Mouse (Mus musculus): ENCODE measurements around the gene Mrps35. TPM values are rescaled to one million over a fixed set of nuclear protein-coding genes. Genes with fewer than 3 reads are reported as not detected.

Gene Mrps35
- polyA plus RNA-seq, 1 experiment from 2014 or later = 155 TPM

DNA sequence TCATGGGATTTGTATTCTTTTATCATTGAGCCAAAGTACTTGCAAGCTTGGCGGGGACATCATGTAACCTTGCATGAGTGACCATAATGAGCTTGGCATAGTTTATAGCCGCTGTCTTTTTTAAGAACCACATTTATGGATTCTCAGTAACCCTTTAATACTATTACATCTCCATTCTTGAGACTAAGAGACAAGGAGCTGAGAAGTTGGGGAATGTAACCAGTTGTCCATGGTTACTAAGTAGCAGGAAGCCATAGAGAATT is 19.5 kb upstream of the Mrps35 start:
- ATAC-seq (replicated peaks; ENCODE audit: extremely low read depth, insufficient read depth, low FRiP score) = no peak
- Histone ChIP-seq H3K27ac (ENCODE audit: low read length) (no peak overlapping the region), H3K9me3 (replicated peaks; ENCODE audit: control insufficient read depth, low read length) (no peaks in the 10 kb centered on the region), H3K4me3 (ENCODE audit: low read length) (no peak overlapping the region), H3K4me1 (ENCODE audit: control insufficient read depth, insufficient read depth, low read length) (peaks cover 7% of the 10 kb centered on the region), H3K36me3 (ENCODE audit: control insufficient read depth, insufficient read depth) (peaks cover 49% of the 10 kb centered on the region), H3K9ac (ENCODE audit: low read length) (no peak overlapping the region), H3K4me2 (ENCODE audit: low read depth, low read length) (no peak overlapping the region), H3K27me3 (ENCODE audit: control insufficient read depth, insufficient read depth, low read length) (no peaks in the 10 kb centered on the region)
- WGBS = 82% methylated on average over 2 of the region's 2 CpGs

DNA sequence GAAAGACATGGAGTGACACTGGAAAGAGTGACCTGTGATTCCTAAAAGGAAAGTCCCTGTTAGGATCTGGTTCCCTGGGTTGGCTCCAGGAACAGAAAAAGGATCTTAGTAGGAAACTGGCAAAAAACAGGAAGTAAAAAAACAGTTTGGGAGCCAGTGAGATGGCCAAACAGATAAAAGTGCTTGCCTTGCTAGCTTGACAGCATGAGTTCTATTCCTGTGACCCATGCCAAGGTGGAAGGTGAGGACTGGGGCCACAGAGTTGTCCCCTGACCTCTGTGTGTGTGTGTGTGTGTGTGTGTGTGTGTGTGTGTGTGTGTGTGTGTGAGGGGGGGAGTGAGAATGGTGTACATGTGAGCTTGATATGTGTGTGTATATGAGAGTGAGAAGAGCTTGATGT is 19.0 kb upstream of the Mrps35 start:
- no peak overlapping the region for H3K9ac ChIP-seq (ENCODE audit: low read length)
- no peak overlapping the region for H3K4me3 ChIP-seq (ENCODE audit: low read length)
- H3K27ac ChIP-seq (ENCODE audit: low read length) = no peak overlapping the region
- no peak overlapping the region for H3K4me2 ChIP-seq (ENCODE audit: low read depth, low read length)
- no peaks in the 10 kb centered on the region for H3K27me3 ChIP-seq (ENCODE audit: control insufficient read depth, insufficient read depth, low read length)
- no peaks in the 10 kb centered on the region for H3K9me3 ChIP-seq (replicated peaks; ENCODE audit: control insufficient read depth, low read length)
- no peak for ATAC-seq (replicated peaks; ENCODE audit: extremely low read depth, insufficient read depth, low FRiP score)
- peaks cover 47% of the 10 kb centered on the region for H3K36me3 ChIP-seq (ENCODE audit: control insufficient read depth, insufficient read depth)
- peaks cover 7% of the 10 kb centered on the region for H3K4me1 ChIP-seq (ENCODE audit: control insufficient read depth, insufficient read depth, low read length)

DNA sequence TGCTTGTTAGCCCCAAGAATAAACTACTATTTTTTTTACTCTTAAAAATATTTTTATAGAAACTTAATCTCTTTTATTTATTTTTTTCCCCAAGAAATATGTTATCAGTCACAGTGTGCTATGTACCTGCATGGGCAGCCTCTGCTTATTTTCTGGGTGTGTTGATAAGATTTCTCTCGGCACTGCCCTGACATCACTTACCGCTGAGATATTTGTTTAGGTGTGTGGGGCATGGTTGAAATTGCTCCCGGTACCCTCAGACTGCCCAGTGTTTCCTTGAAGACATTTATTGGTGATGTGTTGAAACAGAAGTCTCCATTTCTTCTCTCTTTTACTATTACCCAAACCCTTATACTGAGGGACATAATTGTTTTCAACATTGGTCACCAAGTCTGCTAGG is 17.8 kb upstream of the Mrps35 start:
- H3K27me3 ChIP-seq (ENCODE audit: control insufficient read depth, insufficient read depth, low read length) = no peaks in the 10 kb centered on the region
- 75% methylated on average over 3 of the region's 3 CpGs for WGBS
- H3K9me3 ChIP-seq (replicated peaks; ENCODE audit: control insufficient read depth, low read length) = no peaks in the 10 kb centered on the region
- no peak overlapping the region for H3K4me2 ChIP-seq (ENCODE audit: low read depth, low read length)
- no peak overlapping the region for H3K9ac ChIP-seq (ENCODE audit: low read length)
- H3K4me1 ChIP-seq (ENCODE audit: control insufficient read depth, insufficient read depth, low read length) = peaks cover 10% of the 10 kb centered on the region
- ATAC-seq (replicated peaks; ENCODE audit: extremely low read depth, insufficient read depth, low FRiP score) = no peak
- no peak overlapping the region for H3K27ac ChIP-seq (ENCODE audit: low read length)
- no peak overlapping the region for H3K4me3 ChIP-seq (ENCODE audit: low read length)
- peaks cover 41% of the 10 kb centered on the region for H3K36me3 ChIP-seq (ENCODE audit: control insufficient read depth, insufficient read depth)

DNA sequence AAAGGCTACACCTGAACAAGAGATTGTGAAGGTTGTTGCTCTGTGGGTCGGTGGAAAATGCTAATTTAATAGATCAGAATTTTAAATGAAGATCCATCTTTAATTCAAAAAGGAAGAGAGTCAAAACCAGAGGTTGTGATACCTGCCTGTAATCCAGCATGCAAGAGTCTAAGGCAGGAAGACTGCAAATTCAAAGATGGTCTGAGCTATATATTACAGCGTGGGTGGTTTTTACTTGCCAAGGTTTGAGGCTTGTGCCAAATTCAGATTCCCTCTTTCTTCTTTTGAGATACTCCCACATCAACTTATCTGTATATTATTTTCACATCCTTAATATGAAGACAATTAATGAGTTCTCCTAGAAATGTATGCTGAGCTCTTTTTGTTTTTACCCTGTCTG is 14.2 kb upstream of the Mrps35 start:
- 84% methylated on average over 2 of the region's 2 CpGs for WGBS
- Histone ChIP-seq H3K27ac (ENCODE audit: low read length) (no peak overlapping the region), H3K36me3 (ENCODE audit: control insufficient read depth, insufficient read depth) (peaks cover 35% of the 10 kb centered on the region), H3K4me1 (ENCODE audit: control insufficient read depth, insufficient read depth, low read length) (peaks cover 5% of the 10 kb centered on the region; the same call in 1 of the 2 replicates), H3K27me3 (ENCODE audit: control insufficient read depth, insufficient read depth, low read length) (no peaks in the 10 kb centered on the region), H3K4me2 (ENCODE audit: low read depth, low read length) (no peak overlapping the region), H3K4me3 (ENCODE audit: low read length) (no peak overlapping the region), H3K9me3 (replicated peaks; ENCODE audit: control insufficient read depth, low read length) (no peaks in the 10 kb centered on the region), H3K9ac (ENCODE audit: low read length) (no peak overlapping the region)
- no peak for ATAC-seq (replicated peaks; ENCODE audit: extremely low read depth, insufficient read depth, low FRiP score)

DNA sequence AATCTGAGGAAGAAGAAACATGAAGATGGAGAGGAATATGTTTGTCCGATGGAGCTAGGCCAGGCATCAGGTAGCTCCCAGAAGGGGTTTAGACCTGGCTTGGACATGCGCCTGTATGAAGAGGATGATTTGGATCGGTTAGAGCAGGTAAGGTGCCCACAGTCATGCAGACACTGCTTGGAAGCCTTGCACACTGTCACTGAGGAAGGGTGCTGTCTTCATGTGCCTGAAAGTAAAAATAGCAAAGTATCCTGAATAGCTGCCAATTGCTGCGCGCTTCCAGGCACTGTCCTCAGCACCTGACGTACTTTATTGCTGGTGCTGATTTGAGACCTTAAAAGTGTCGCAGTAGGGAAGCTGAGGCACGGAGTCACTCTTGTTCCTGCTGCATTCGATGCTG is 13.0 kb upstream of the Mrps35 start:
- Histone ChIP-seq H3K4me2 (ENCODE audit: low read depth, low read length) (no peak overlapping the region), H3K4me1 (ENCODE audit: control insufficient read depth, insufficient read depth, low read length) (peaks cover 5% of the 10 kb centered on the region; the same call in 1 of the 2 replicates), H3K9me3 (replicated peaks; ENCODE audit: control insufficient read depth, low read length) (no peaks in the 10 kb centered on the region), H3K27me3 (ENCODE audit: control insufficient read depth, insufficient read depth, low read length) (no peaks in the 10 kb centered on the region), H3K9ac (ENCODE audit: low read length) (no peak overlapping the region), H3K36me3 (ENCODE audit: control insufficient read depth, insufficient read depth) (peaks cover 34% of the 10 kb centered on the region), H3K27ac (ENCODE audit: low read length) (no peak overlapping the region), H3K4me3 (ENCODE audit: low read length) (no peak overlapping the region)
- 60% methylated on average over 9 of the region's 9 CpGs for WGBS
- ATAC-seq (replicated peaks; ENCODE audit: extremely low read depth, insufficient read depth, low FRiP score) = no peak

DNA sequence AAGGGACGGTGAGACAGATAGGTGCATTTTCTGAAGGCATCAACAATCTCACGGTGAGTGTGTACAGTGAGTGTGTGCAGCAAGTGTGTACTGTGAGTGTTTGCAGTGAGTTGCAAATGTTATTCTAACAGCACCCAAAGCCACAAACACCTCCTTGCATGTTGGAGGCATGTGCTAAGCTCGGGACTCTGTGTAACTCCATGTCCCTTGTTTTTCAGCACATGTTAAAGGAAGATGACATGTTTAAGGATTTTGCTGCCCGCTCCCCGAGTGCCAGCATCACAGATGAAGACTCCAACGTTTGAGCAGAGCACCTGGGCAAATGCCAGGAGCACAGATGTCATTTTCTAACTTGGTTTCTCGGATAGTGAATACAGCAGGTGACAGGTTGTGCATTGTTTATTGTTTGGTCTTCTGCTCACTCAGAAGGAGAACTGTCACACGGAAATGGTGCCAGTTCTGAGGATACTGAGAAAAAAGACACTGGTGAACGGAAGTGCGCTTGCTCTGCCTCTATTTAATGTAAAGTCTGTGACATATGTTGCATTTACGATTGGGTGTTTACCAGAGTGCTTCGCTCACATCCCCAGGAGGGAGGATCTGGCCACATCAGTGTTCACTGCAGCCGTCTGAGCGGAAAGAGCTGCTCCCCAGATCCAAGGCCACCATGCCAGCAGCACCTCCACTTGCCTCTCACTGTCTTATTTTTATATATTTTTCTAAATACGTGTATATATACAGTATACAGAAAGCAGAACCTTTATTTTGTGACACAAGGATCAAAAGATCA is 12.3 kb upstream of the Mrps35 start:
- no peak overlapping the region for H3K4me2 ChIP-seq (ENCODE audit: low read depth, low read length)
- no peak overlapping the region for H3K4me3 ChIP-seq (ENCODE audit: low read length)
- H3K4me1 ChIP-seq (ENCODE audit: control insufficient read depth, insufficient read depth, low read length) = peaks cover 5% of the 10 kb centered on the region; the same call in 1 of the 2 replicates
- 87% methylated on average over 15 of the region's 15 CpGs for WGBS
- H3K27me3 ChIP-seq (ENCODE audit: control insufficient read depth, insufficient read depth, low read length) = no peaks in the 10 kb centered on the region
- H3K36me3 ChIP-seq (ENCODE audit: control insufficient read depth, insufficient read depth) = peaks cover 34% of the 10 kb centered on the region
- no peak overlapping the region for H3K9ac ChIP-seq (ENCODE audit: low read length)
- no peaks in the 10 kb centered on the region for H3K9me3 ChIP-seq (replicated peaks; ENCODE audit: control insufficient read depth, low read length)
- H3K27ac ChIP-seq (ENCODE audit: low read length) = no peak overlapping the region
- no peak for ATAC-seq (replicated peaks; ENCODE audit: extremely low read depth, insufficient read depth, low FRiP score)

DNA sequence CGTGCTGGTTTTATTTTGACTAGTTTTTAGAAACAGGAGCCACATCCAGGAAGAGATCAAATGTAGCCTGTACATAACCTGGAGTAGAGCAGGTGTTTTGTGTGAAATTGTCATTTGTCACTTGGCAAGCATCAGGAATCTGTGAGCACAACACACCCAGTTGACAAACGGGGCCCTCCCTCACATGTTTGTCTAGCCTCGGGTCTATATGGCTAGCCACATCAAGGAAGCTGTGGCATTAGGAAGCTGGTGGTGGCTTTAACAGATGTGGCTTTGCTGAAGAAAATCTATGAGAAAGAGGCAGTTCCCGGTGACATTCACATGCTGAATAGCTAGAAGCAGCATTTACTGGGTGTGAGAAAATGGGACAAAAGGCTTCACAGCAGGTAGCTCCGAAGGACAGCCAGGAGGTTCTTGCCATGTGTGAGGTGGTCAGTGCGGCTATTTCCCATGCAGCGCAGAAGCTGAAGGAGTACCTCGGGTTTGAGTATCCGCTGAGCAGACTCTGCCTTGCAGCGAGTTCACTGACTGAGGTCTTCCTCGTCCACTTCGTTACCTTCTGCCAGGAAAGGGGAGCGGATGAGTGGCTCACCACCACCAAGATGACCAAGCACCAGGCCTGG is 10.2 kb upstream of the Mrps35 start, which contains the start of gene Rep15:
Gene Rep15 (plus strand): TSS at position 282 of the 623 bp plus-strand sequence.
- Histone ChIP-seq H3K4me2 (ENCODE audit: low read depth, low read length) (no peak within 1 kb of the TSS), H3K9me3 (replicated peaks; ENCODE audit: control insufficient read depth, low read length) (no peaks in the 10 kb centered on the region), H3K27ac (ENCODE audit: low read length) (no peak within 1 kb of the TSS), H3K27me3 (ENCODE audit: control insufficient read depth, insufficient read depth, low read length) (no peaks in the 10 kb centered on the region), H3K36me3 (ENCODE audit: control insufficient read depth, insufficient read depth) (peaks cover 16% of the 10 kb centered on the region), H3K9ac (ENCODE audit: low read length) (no peak within 1 kb of the TSS), H3K4me1 (ENCODE audit: control insufficient read depth, insufficient read depth, low read length) (peaks cover 5% of the 10 kb centered on the region; the same call in 1 of the 2 replicates), H3K4me3 (ENCODE audit: low read length) (no peak within 1 kb of the TSS)
- 57% methylated on average over 13 of the region's 13 CpGs for WGBS
- ATAC-seq (replicated peaks; ENCODE audit: extremely low read depth, insufficient read depth, low FRiP score) = no peak

DNA sequence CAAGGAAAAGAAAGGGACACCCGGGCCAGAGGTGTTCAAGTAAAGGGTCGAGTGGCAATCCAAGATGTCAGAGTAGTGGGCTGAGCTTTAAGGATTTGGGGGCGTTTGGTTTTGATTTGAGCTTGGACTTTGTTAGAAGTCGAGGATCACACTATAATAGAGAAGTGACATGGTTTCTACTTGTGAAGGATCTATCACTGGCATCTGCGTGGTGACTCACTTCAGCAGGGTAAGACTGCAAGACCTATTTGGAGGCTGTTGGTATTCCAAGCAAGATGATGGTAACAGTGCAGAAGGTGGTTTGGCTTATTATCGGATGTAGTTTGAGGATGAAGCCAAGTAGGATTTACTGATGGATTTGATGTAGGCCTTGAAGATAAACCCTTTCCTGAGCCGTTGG is 1.1 kb downstream of the Mrps35 start:
- WGBS = 40% methylated on average over 7 of the region's 7 CpGs
- Histone ChIP-seq H3K4me1 (ENCODE audit: control insufficient read depth, insufficient read depth, low read length) (peaks cover 15% of the 10 kb centered on the region), H3K27ac (ENCODE audit: low read length) (no peak overlapping the region; the same call in 1 of the 2 replicates), H3K4me3 (ENCODE audit: low read length) (peak overlapping the region; percentile 90), H3K9ac (ENCODE audit: low read length) (peak overlapping the region; percentile 97), H3K27me3 (ENCODE audit: control insufficient read depth, insufficient read depth, low read length) (no peaks in the 10 kb centered on the region), H3K4me2 (ENCODE audit: low read depth, low read length) (peak overlapping the region; percentile 86), H3K9me3 (replicated peaks; ENCODE audit: control insufficient read depth, low read length) (peaks cover 2% of the 10 kb centered on the region; the same call in 1 of the 2 replicates), H3K36me3 (ENCODE audit: control insufficient read depth, insufficient read depth) (peaks cover 22% of the 10 kb centered on the region)
- ATAC-seq (replicated peaks; ENCODE audit: extremely low read depth, insufficient read depth, low FRiP score) = no peak

DNA sequence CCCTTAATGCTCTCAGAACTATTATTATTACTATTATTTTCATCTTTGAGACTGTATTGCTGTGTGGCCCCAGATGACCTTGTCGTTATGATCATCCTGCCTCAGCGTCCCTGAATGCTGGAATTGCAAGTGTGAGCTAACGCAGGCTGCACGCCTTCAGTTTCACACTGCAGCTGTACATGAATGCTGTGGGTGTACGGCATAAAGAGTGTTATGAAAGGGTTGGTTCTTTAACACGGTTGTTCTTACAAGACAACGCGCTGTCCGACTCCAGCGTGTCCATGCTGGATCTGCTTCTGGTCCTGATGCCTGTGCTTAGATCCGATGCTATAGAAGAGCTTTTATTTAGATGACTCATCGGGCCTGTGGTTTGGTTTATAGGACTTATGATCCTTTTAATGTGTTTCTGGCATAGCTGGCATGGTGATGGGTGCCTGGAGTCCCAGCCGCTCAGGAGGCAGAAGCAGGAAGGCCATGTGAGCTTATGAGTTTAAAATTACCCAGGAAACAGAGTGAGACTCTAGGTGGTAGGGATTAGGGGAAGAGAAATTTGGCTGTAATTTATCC is 6.8 kb downstream of the Mrps35 start:
- Histone ChIP-seq H3K9ac (ENCODE audit: low read length) (no peak overlapping the region), H3K36me3 (ENCODE audit: control insufficient read depth, insufficient read depth) (peaks cover 48% of the 10 kb centered on the region), H3K4me2 (ENCODE audit: low read depth, low read length) (no peak overlapping the region), H3K27me3 (ENCODE audit: control insufficient read depth, insufficient read depth, low read length) (no peaks in the 10 kb centered on the region), H3K4me1 (ENCODE audit: control insufficient read depth, insufficient read depth, low read length) (peaks cover 2% of the 10 kb centered on the region), H3K27ac (ENCODE audit: low read length) (no peak overlapping the region), H3K4me3 (ENCODE audit: low read length) (no peak overlapping the region), H3K9me3 (replicated peaks; ENCODE audit: control insufficient read depth, low read length) (no peaks in the 10 kb centered on the region)
- 94% methylated on average over 13 of the region's 13 CpGs for WGBS
- ATAC-seq (replicated peaks; ENCODE audit: extremely low read depth, insufficient read depth, low FRiP score) = no peak
